Mouse (Mus musculus) liver, embryonic 14.5 days (tissue): ENCODE data around the gene Zfp64. TPM values are rescaled to one million over a fixed set of nuclear protein-coding genes. Genes with fewer than 3 reads are reported as not detected.

Experiments
- ATAC-seq: fragments of 200-750 bp; cut with Nextera tagmentation; 2 replicates; pipeline ENCODE4 v1.8.0; 2017; ENCODE audit warnings: moderate number of reproducible peaks, mild to moderate bottlenecking, moderate library complexity; ENCODE audit not compliant: insufficient read depth
- DNase-seq, 3 experiments: peaks; one replicate each; pipeline ENCODE4 v3.0.0-alpha.2; 2012 to 2013; ENCODE audit warnings: low read depth in 3 of 3, low spot score in 3 of 3
- H3K27ac ChIP-seq: fragments of 300-500 bp; sonication (generic); 2 replicates; pipeline ENCODE4 v1.5.1; 2014; ENCODE audit warnings: moderate library complexity, mild to moderate bottlenecking, control low read depth, inconsistent platforms
- H3K27me3 ChIP-seq: fragments of 300-500 bp; sonication (generic); 2 replicates; pipeline ENCODE4 v1.6.1; 2014; ENCODE audit warnings: mild to moderate bottlenecking, low read length, moderate library complexity; ENCODE audit not compliant: control insufficient read depth, insufficient read depth
- H3K36me3 ChIP-seq: fragments of 300-500 bp; sonication (generic); replicated peaks from 2 replicates; pipeline ENCODE4 v1.6.1; 2014; ENCODE audit warnings: low read depth; ENCODE audit not compliant: control insufficient read depth, insufficient read depth
- H3K4me1 ChIP-seq, 2 experiments: fragments of 200-500 bp in 1 of 2; fragments of 300-500 bp in 1 of 2; sonication (generic) in 1 of 2; replicated peaks; 2 replicates each; pipeline ENCODE4 v1.6.1; 2012 to 2014; ENCODE audit warnings: antibody characterized with exemption in 1 of 2, inconsistent platforms in 1 of 2, low read length in 1 of 2; ENCODE audit not compliant: control insufficient read depth in 2 of 2, insufficient read depth in 2 of 2
- H3K4me2 ChIP-seq: fragments of 300-500 bp; sonication (generic); 2 replicates; pipeline ENCODE4 v1.6.1; 2014; ENCODE audit warnings: low read depth, mild to moderate bottlenecking, control low read depth, moderate library complexity
- H3K4me3 ChIP-seq, 2 experiments: fragments of 200-500 bp in 1 of 2; fragments of 300-500 bp in 1 of 2; sonication (generic) in 1 of 2; 2 replicates each; pipeline ENCODE4 v1.5.1; 2012 to 2014; ENCODE audit warnings: low read depth in 2 of 2, low read length in 2 of 2, mild to moderate bottlenecking in 2 of 2, control low read depth in 1 of 2, inconsistent platforms in 1 of 2, moderate library complexity in 1 of 2; ENCODE audit not compliant: insufficient read depth in 1 of 2
- H3K9ac ChIP-seq: fragments of 300-500 bp; sonication (generic); replicated peaks from 2 replicates; pipeline ENCODE4 v1.6.1; 2014; ENCODE audit warnings: mild to moderate bottlenecking, control low read depth, moderate library complexity
- H3K9me3 ChIP-seq: fragments of 300-500 bp; sonication (generic); 2 replicates; pipeline ENCODE4 v1.6.1; 2016; ENCODE audit warnings: low read length, mixed read lengths; ENCODE audit not compliant: control insufficient read depth
- CTCF ChIP-seq: IDR thresholded peaks from 2 replicates; pipeline ENCODE4 v1.5.1; 2016; ENCODE audit warnings: antibody characterized with exemption, low read depth, control low read depth
- EP300 ChIP-seq: IDR thresholded peaks from 2 replicates; pipeline ENCODE4 v1.6.1; 2016; ENCODE audit warnings: antibody characterized with exemption, low read depth
- WGBS: fragments of 180-500 bp; shearing (Covaris S2); extraction: QIAGEN DNeasy Blood & Tissue Kit; methylation state at CpG from one replicate; pipeline ENCODE4 v1.1.7; 2014; ENCODE audit not compliant: insufficient replicate concordance; 5-methylcytosine and 5-hydroxymethylcytosine counted together
- polyA plus RNA-seq, 2 experiments: library from polyadenylated mRNA; depleted of rRNA in 1 of 2; stranded (reverse) in 1 of 2; unstranded in 1 of 2; fragments of >200 nt; fragmentation: Nextera tagmentation in 1 of 2; extraction: Ambion mirVana in 1 of 2; gene quantifications; 2 replicates each; pipeline versions ENCODE4 v1.2.1 to v1.2.3; 2012 to 2014

Zfp64 gene
- polyA plus RNA-seq, 2 experiments: 7.1 to 7.2 TPM

DNA sequence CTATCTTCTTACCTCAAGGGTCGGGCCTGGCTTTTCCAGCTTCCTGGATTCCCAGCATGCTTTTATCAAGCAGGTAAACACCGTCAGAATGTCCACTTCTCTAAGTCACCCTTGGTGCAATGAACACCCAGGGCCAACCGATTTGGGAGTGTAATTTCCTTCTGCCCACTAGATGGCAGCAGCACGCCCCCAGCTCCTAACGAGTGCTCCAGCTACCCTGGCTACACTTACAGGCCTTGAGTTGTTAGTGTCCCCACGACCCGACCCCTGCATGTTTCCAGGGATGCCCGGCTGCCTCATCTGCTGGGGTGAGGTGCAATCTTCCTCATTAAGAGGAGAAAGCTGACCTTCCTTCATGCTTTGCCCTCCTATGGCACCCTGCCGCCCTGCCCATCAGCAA, 51.2 kb downstream of the Zfp64 start:
- ATAC-seq (0 out of 2 replicates have a peak, but pooled peaks have one; percentile 21), DNase-seq (peak in 2 of 3 experiments; percentile 20 to 37)
- WGBS: 15% methylated on average over 9 of the region's 9 CpGs
- no peak overlapping the region for H3K27ac ChIP-seq
- no peak overlapping the region for H3K4me2 ChIP-seq
- no peaks in the 10 kb centered on the region for H3K9me3 ChIP-seq
- no peaks in the 10 kb centered on the region for H3K27me3 ChIP-seq
- H3K36me3 ChIP-seq: no peaks in the 10 kb centered on the region
- TF ChIP-seq CTCF (peak; percentile 94), EP300 (no peak)
- no peak overlapping the region for H3K9ac ChIP-seq
- H3K4me3 ChIP-seq: no peak overlapping the region
- no peaks in the 10 kb centered on the region for H3K4me1 ChIP-seq

DNA sequence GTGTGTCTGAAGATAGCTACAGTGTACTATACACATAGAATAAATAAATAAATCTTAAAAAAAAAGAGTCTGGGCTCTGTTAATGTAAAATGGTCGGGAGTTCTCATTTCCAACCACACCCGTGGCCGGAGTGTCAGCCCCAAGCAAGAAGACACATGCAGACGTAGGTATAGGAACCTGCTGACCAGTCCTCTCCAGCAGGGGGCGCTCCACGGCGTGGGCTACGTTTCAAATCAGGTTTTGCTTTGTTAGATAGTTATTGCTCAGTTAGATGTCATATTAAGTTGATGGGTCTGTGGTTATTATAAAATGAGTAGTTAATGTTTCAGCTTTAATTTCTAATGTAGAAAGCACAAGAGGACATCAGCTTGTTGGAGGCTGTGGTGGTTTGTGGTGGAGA, 52.8 kb downstream of the Zfp64 start:
- H3K9me3 ChIP-seq: no peaks in the 10 kb centered on the region
- 14% methylated on average over 8 of the region's 8 CpGs for WGBS
- no peak for ATAC-seq
- no peaks in the 10 kb centered on the region for H3K36me3 ChIP-seq
- H3K9ac ChIP-seq: no peak overlapping the region
- no peaks in the 10 kb centered on the region for H3K27me3 ChIP-seq
- H3K4me2 ChIP-seq: no peak overlapping the region
- TF ChIP-seq CTCF (peak; percentile 87), EP300 (no peak)
- H3K4me3 ChIP-seq: no peak overlapping the region
- DNase-seq: no peak
- no peaks in the 10 kb centered on the region for H3K4me1 ChIP-seq
- no peak overlapping the region for H3K27ac ChIP-seq

DNA sequence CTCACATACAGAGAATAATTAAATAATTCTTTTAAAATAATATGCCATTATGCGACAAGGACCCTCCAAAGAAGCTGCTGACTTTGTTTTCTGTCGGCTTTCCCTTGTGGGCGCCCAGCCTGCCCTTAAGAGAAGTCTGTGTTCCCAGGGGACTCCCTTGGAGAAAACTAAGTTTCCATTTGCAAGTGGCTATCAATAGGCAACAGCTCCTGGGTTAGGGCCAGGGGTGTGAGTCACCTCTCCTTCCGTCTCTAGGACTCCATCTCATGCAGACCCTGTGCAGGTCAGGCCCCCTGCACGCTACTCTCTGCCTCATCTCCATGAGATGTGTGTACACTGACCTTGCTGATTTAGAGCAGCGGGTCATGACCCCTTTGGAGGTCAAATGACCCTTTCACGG, 57.5 kb downstream of the Zfp64 start:
- Histone ChIP-seq H3K4me1 (no peaks in the 10 kb centered on the region), H3K27me3 (no peaks in the 10 kb centered on the region), H3K9me3 (no peaks in the 10 kb centered on the region), H3K9ac (no peak overlapping the region), H3K4me3 (no peak overlapping the region), H3K4me2 (no peak overlapping the region), H3K36me3 (no peaks in the 10 kb centered on the region), H3K27ac (no peak overlapping the region)
- DNase-seq (no peak), ATAC-seq (no peak)
- 61% methylated on average over 7 of the region's 7 CpGs for WGBS
- no peak for TF ChIP-seq EP300
- no peak for TF ChIP-seq CTCF

DNA sequence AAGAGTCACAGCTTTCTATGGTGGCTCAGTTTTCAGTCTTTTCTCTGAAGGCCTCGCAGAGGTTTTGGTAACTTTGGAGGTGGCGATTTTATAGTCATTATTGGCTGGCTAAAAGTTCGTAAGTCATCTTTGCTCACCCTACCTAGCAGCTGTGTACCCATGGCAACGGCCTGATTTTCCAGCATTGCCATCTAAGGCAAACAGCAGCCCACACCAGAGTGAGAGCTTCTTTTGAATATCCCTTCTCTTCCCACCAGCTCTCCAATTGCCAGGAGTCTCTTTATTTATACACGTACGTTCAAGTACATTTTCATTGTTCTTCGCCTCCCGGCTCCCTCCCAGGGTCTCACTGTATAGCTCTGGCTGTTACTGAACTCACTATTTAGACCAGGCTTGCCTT, 59.9 kb downstream of the Zfp64 start:
- Histone ChIP-seq H3K27me3 (no peaks in the 10 kb centered on the region), H3K4me3 (no peak overlapping the region), H3K4me2 (no peak overlapping the region), H3K27ac (no peak overlapping the region), H3K9ac (no peak overlapping the region), H3K36me3 (no peaks in the 10 kb centered on the region), H3K9me3 (no peaks in the 10 kb centered on the region), H3K4me1 (no peaks in the 10 kb centered on the region)
- TF ChIP-seq CTCF (no peak), EP300 (no peak)
- ATAC-seq (no peak), DNase-seq (no peak)
- WGBS: 68% methylated on average over 8 of the region's 8 CpGs

DNA sequence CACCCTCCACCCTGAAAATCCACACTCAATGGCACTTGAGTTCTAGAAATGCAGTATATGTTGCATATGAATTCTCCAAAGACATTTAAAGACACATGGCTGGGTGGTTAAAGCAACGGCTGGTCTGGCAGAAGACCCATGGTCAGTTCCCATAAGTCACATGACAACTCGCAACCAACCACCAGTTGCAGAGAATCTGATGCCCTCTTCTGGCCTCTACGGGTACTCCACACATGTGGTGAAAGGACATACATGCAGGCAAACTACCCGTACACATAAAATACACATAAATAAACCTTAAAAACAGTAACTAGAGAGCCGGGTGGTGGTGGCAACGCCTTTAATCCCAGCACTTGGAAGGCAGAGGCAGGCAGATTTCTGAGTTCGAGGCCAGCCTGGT, 60.6 kb downstream of the Zfp64 start:
- Histone ChIP-seq H3K27ac (no peak overlapping the region), H3K4me1 (no peaks in the 10 kb centered on the region), H3K4me3 (no peak overlapping the region), H3K27me3 (no peaks in the 10 kb centered on the region), H3K4me2 (no peak overlapping the region), H3K9ac (no peak overlapping the region), H3K9me3 (no peaks in the 10 kb centered on the region), H3K36me3 (no peaks in the 10 kb centered on the region)
- DNase-seq: no peak
- no peak for ATAC-seq
- TF ChIP-seq CTCF (0 out of 2 replicates have a peak, but pooled peaks have one; percentile 11), EP300 (no peak)
- WGBS: 67% methylated on average over 7 of the region's 7 CpGs

DNA sequence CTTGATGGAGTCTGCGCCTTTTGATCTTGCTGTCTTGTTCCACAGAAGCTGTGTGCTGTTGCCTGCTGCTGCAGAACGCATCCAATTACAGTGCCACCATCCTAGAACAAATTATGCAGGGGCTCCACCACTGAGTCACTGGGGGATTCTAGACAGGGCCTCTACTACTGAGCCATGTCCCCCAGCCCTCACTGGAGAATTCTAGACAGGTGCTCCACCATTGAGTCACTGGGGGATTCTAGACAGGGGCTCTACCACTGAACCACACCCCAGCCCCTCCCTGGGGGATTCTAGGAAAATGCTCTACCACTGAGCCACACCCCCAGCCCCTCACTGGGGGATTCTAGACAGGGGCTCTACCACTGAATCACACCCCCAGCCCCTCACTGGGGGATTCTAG, 63.3 kb downstream of the Zfp64 start:
- Histone ChIP-seq H3K9ac (no peak overlapping the region), H3K9me3 (no peaks in the 10 kb centered on the region), H3K27me3 (no peaks in the 10 kb centered on the region), H3K36me3 (no peaks in the 10 kb centered on the region), H3K27ac (no peak overlapping the region), H3K4me3 (no peak overlapping the region), H3K4me2 (no peak overlapping the region), H3K4me1 (no peaks in the 10 kb centered on the region)
- DNase-seq: no peak
- WGBS: 68% methylated on average over 2 of the region's 2 CpGs
- no peak for ATAC-seq
- TF ChIP-seq EP300 (no peak), CTCF (no peak)
